11 mouse cellular contexts compared by ENCODE assay signal in the genomic region with DNA sequence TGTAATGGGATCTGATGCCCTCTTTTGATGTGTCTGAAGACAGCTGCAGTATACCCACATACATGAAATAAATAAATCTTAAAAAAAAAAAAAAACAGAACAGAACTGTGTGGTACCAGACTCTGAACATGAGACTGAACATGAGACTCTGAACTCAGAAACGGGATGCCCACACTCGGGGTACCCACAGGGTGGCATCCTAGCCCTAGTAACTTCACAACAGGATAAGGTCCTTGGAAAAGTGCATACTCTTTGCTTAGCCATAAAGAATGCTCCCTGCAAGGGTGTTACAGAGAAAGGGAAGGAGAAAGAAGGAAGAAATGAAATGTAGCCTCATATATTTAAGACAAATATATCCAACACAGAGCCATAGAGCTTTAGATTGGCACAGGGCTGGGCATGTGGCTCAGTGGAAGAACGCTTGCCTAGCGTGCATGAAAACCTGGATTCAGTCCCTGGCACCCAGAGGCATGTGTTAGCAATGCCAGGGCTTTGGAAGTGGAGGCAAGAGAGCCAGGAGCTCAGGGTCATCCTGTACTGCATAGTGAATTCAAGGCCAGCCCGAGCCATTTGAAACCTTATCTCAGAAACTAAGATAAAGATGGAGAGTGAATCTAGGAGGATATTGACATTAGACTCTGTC. TPM values are rescaled to one million over a fixed set of nuclear protein-coding genes. Genes with fewer than 3 reads are reported as not detected.
DNase-seq lines count a peak whose midpoint lies in the region; TF ChIP-seq lines count a peak whose summit lies in the region.
"Had no signal": no experiment of that assay in that cellular context is flagged by ENCODE, and none has a peak within 500 bp of the region (broad histone marks: within the 10 kb centered on the region; RNA-seq: fewer than 3 reads in every experiment).

No protein-coding gene starts in this region.

- no peak overlapping the region for H3K4me3 ChIP-seq in left cerebral cortex, adult 2 months
- no peak overlapping the region for H3K4me3 ChIP-seq in bone marrow, adult 2 months (replicated peaks; ENCODE audit: control insufficient read depth, low read depth, low read length)
- H3K4me3 ChIP-seq: megakaryocyte, embryonic 14.5 days had no signal

- 0 out of 2 replicates have a peak overlapping the region, but pooled peaks have one; percentile 28 for H3K27ac ChIP-seq in left cerebral cortex, adult 2 months
- H3K27ac ChIP-seq in bone marrow, adult 2 months (ENCODE audit: control insufficient read depth, insufficient read depth, low read depth, low read length, poor library complexity) = no peak overlapping the region

- H3K4me1 ChIP-seq in bone marrow, adult 2 months (ENCODE audit: control insufficient read depth, insufficient read depth, low read length) = no peaks in the 10 kb centered on the region

- intact Hi-C loops in gastrocnemius, postnatal 36 days (cut with DNase I) = loop anchor here (2.0 to 10.0 kb wide), 4 partner anchors 49 to 251 kb away; a partner anchor contains a TSS
- intact Hi-C loops in left cerebral cortex, adult 2 months (cut with DNase I) = loop anchor here (2.0 to 5.0 kb wide), 4 partner anchors 53 to 549 kb away; a partner anchor contains a TSS
- intact Hi-C loops in left cerebral cortex, postnatal 14 days (cut with DNase I) = loop anchor here (5.0 kb wide), 2 partner anchors 149 to 244 kb away; a partner anchor contains a TSS

- TF ChIP-seq CTCF in left cerebral cortex, adult 2 months (IDR thresholded peaks at IDR 0.05) = peak; percentile 16
- 0 out of 2 replicates have a peak, but pooled peaks have one; percentile 17 for TF ChIP-seq CTCF in bone marrow, adult 2 months (IDR thresholded peaks at IDR 0.05; ENCODE audit: control insufficient read depth, insufficient read depth, low read length)

- 71% methylated on average over 5 of the region's 5 CpGs for WGBS in bone marrow, adult 2 months

- peak; percentile 68 for DNase-seq in gastrocnemius, adult 18-20 months (ENCODE audit: low spot score)
- no peak for DNase-seq in gastrocnemius, postnatal 36 days
- DNase-seq in left cerebral cortex, adult 2 months (ENCODE audit: extremely low spot score in 1 of 2, low spot score in 2 of 2) = no peak
- no peak for DNase-seq in left cerebral cortex, postnatal 14 days (ENCODE audit: low spot score in 2 of 2)
- peak; percentile 40 for DNase-seq in gastrocnemius, postnatal 25 days
- DNase-seq in embryo, embryonic 10.5 days (ENCODE audit: low spot score) = no peak
- no peak for DNase-seq in lung, postnatal 4 days
- DNase-seq: right cerebral cortex, adult 18-20 months had no signal

- no peak for TF ChIP-seq POLR2A in bone marrow, adult 2 months (IDR thresholded peaks at IDR 0.05; ENCODE audit: borderline replicate concordance, control insufficient read depth, low read depth, low read length)

RNA-seq across cellular contexts. Expression of a gene that starts 10.4 kb away (rescaled TPM):
- total RNA-seq in gastrocnemius, adult 18-20 months (2021) = 10 to 100 TPM; 15.3 to 19.5 TPM
- total RNA-seq in gastrocnemius, postnatal 36 days (2021) = 10 to 100 TPM; 15.4 to 23.9 TPM
- total RNA-seq in left cerebral cortex, adult 2 months (2021) = 10 to 100 TPM; 19.2 to 21.8 TPM
- total RNA-seq in left cerebral cortex, postnatal 14 days (2021) = 10 to 100 TPM; 10.0 to 15.1 TPM
- 11.5 and 13.1 TPM in 2 replicates for polyA plus RNA-seq in bone marrow, adult 2 months (2011; ENCODE audit: insufficient read depth, insufficient read length, low replicate concordance, missing spikeins)
- total RNA-seq in gastrocnemius, postnatal 25 days (2021) = 10 to 100 TPM; 22.2 to 31.3 TPM
- polyA plus RNA-seq: C2C12 had no signal

RNA-seq across cellular contexts. Expression of a gene that starts 23.2 kb away (rescaled TPM):
- under 1 TPM in 1 of 2 experiments, not detected in 1; 0.14 TPM for total RNA-seq in gastrocnemius, adult 18-20 months (2021)
- not detected for total RNA-seq in gastrocnemius, postnatal 36 days (2021)
- 1 to 10 TPM; 3.3 to 3.7 TPM for total RNA-seq in left cerebral cortex, adult 2 months (2021)
- 1 to 10 TPM; 2.2 to 2.8 TPM for total RNA-seq in left cerebral cortex, postnatal 14 days (2021)
- 12.6 and 13.5 TPM in 2 replicates for polyA plus RNA-seq in bone marrow, adult 2 months (2011; ENCODE audit: insufficient read depth, insufficient read length, low replicate concordance, missing spikeins)
- total RNA-seq in gastrocnemius, postnatal 25 days (2021) = under 1 TPM in 1 of 2 experiments, not detected in 1; 0.28 TPM
- polyA plus RNA-seq: C2C12 had no signal

RNA-seq across cellular contexts. Expression of a gene that starts 28.1 kb away (rescaled TPM):
- total RNA-seq in gastrocnemius, adult 18-20 months (2021) = 100 to 1,000 TPM; 266 to 292 TPM
- total RNA-seq in gastrocnemius, postnatal 36 days (2021) = 100 to 1,000 TPM; 297 to 299 TPM
- 100 to 1,000 TPM; 213 to 230 TPM for total RNA-seq in left cerebral cortex, adult 2 months (2021)
- 100 to 1,000 TPM; 242 to 265 TPM for total RNA-seq in left cerebral cortex, postnatal 14 days (2021)
- 34.6 and 53.4 TPM in 2 replicates for polyA plus RNA-seq in bone marrow, adult 2 months (2011; ENCODE audit: insufficient read depth, insufficient read length, low replicate concordance, missing spikeins)
- total RNA-seq in gastrocnemius, postnatal 25 days (2021) = 100 to 1,000 TPM; 322 to 325 TPM

RNA-seq across cellular contexts. Expression of a gene that starts 52.9 kb away (rescaled TPM):
- total RNA-seq in gastrocnemius, adult 18-20 months (2021) = 10 to 100 TPM; 23.7 to 26.4 TPM
- 10 to 100 TPM; 21.6 to 23.2 TPM for total RNA-seq in gastrocnemius, postnatal 36 days (2021)
- 10 to 100 TPM; 28.7 to 30.9 TPM for total RNA-seq in left cerebral cortex, adult 2 months (2021)
- 10 to 100 TPM; 27.2 to 27.3 TPM for total RNA-seq in left cerebral cortex, postnatal 14 days (2021)
- 14.7 and 22.4 TPM in 2 replicates for polyA plus RNA-seq in bone marrow, adult 2 months (2011; ENCODE audit: insufficient read depth, insufficient read length, low replicate concordance, missing spikeins)
- total RNA-seq in gastrocnemius, postnatal 25 days (2021) = 10 to 100 TPM; 22.7 to 22.8 TPM

RNA-seq across cellular contexts. Expression of a gene that starts 56.5 kb away (rescaled TPM):
- total RNA-seq in gastrocnemius, adult 18-20 months (2021) = 1 to 10 TPM; 3.2 to 3.5 TPM
- total RNA-seq in gastrocnemius, postnatal 36 days (2021) = 1 to 10 TPM; 3.0 to 3.4 TPM
- total RNA-seq in left cerebral cortex, adult 2 months (2021) = 10 to 100 TPM in 1 of 2 experiments, 1 to 10 TPM in 1; 9.9 to 10.2 TPM
- 10 to 100 TPM in 1 of 2 experiments, 1 to 10 TPM in 1; 8.5 to 13.0 TPM for total RNA-seq in left cerebral cortex, postnatal 14 days (2021)
- 48.7 and 59.1 TPM in 2 replicates for polyA plus RNA-seq in bone marrow, adult 2 months (2011; ENCODE audit: insufficient read depth, insufficient read length, low replicate concordance, missing spikeins)
- 1 to 10 TPM; 3.2 to 4.1 TPM for total RNA-seq in gastrocnemius, postnatal 25 days (2021)

Comparison
In these comparisons a context has a peak if more than half of its experiments do, and no peak if none do; other contexts are left out.
1. DNase-seq: peak in gastrocnemius, adult 18-20 months (single experiment) and gastrocnemius, postnatal 25 days (single experiment); none in gastrocnemius, postnatal 36 days (0 of 2), left cerebral cortex, adult 2 months (0 of 2), left cerebral cortex, postnatal 14 days (0 of 2), embryo, embryonic 10.5 days (single experiment) and lung, postnatal 4 days (0 of 2).